Mouse (Mus musculus) T-cell, adult 2 months (primary cell): ENCODE measurements at regions not wholly inside any gene's neighbourhood (a gene's known extent, or its start where the extent isn't known, plus 50 kb on each side); places are given as distances from the start of the nearest gene placed in this dataset.
"Not testable (repeated sequence)": the region's sequence is repeated elsewhere in the genome, so short reads cannot be mapped to it uniquely, and the experiment has no call there.

Source experiments
- DNase-seq: peaks from one replicate; pipeline ENCODE4 v3.0.0; 2022; ENCODE audit warnings: low spot score

GRCm38 (mm10) chr10:95773425-95773980 lies 69.2 kb downstream of the Gm33543 start:
- DNase-seq = no peak

- no peak for DNase-seq
These were observed 69.8 kb downstream of the Gm33543 start for GRCm38 (mm10) chr10:95772811-95773424.

- DNase-seq = no peak
These were observed 73.8 kb downstream of the Gm33543 start for GRCm38 (mm10) chr10:95768974-95769373.

- no peak for DNase-seq
These were observed 75.1 kb downstream of the Gm33543 start for GRCm38 (mm10) chr10:95767526-95768161.

- no peak for DNase-seq
These were observed 78.6 kb downstream of the Gm33543 start for GRCm38 (mm10) chr10:95764129-95764528.

GRCm38 (mm10) chr10:95762632-95763031 lies 80.1 kb downstream of the Gm33543 start:
- no peak for DNase-seq

- no peak for DNase-seq
These were observed 80.8 kb downstream of the Gm33543 start for GRCm38 (mm10) chr10:95761969-95762368.

- DNase-seq = no peak
These were observed 82.4 kb downstream of the Gm33543 start for GRCm38 (mm10) chr10:95760121-95760870.

- no peak for DNase-seq
These were observed 84.5 kb downstream of the Gm33543 start for GRCm38 (mm10) chr10:95758181-95758580.

- no peak for DNase-seq
These were observed 82.2 kb upstream of the Anapc15-ps start for GRCm38 (mm10) chr10:95755429-95755828.

- no peak for DNase-seq
These were observed 80.2 kb upstream of the Anapc15-ps start for GRCm38 (mm10) chr10:95753396-95753905.

GRCm38 (mm10) chr10:95748360-95748759 lies 75.1 kb upstream of the Anapc15-ps start:
- no peak for DNase-seq

- no peak for DNase-seq
These were observed 74.7 kb upstream of the Anapc15-ps start for GRCm38 (mm10) chr10:95747939-95748338.

GRCm38 (mm10) chr10:95745834-95746620 lies 72.8 kb upstream of the Anapc15-ps start:
- DNase-seq = peak; percentile 66

- no peak for DNase-seq
These were observed 72.0 kb upstream of the Anapc15-ps start for GRCm38 (mm10) chr10:95745254-95745653.

- no peak for DNase-seq
These were observed 70.4 kb upstream of the Anapc15-ps start for GRCm38 (mm10) chr10:95743627-95744026.

- DNase-seq = no peak
These were observed 66.2 kb upstream of the Anapc15-ps start for GRCm38 (mm10) chr10:95739421-95739820.

GRCm38 (mm10) chr10:95736743-95737142 lies 63.5 kb upstream of the Anapc15-ps start:
- DNase-seq = not testable (repeated sequence)

- DNase-seq = no peak
These were observed 57.8 kb upstream of the Anapc15-ps start for GRCm38 (mm10) chr10:95731001-95731400.

- no peak for DNase-seq
These were observed 56.6 kb upstream of the Anapc15-ps start for GRCm38 (mm10) chr10:95729890-95730289.

- DNase-seq = no peak
These were observed 52.7 kb upstream of the Anapc15-ps start for GRCm38 (mm10) chr10:95725910-95726309.

- no peak for DNase-seq
These were observed 52.1 kb upstream of the Anapc15-ps start for GRCm38 (mm10) chr10:95725349-95725748.
